Mouse (Mus musculus) thymus, adult 2 months (tissue): ENCODE results near the gene Prickle2. TPM values are rescaled to one million over a fixed set of nuclear protein-coding genes. Genes with fewer than 3 reads are reported as not detected.

Experiments used
- DNase-seq: peaks from one replicate; pipeline ENCODE4 v3.0.0; 2021
- H3K27ac ChIP-seq: fragments of 200-500 bp; 2 replicates; pipeline ENCODE4 v1.5.1; 2012; ENCODE audit warnings: low read length, control low read depth; ENCODE audit not compliant: control insufficient read depth, insufficient read depth
- H3K27me3 ChIP-seq: fragments of 200-500 bp; 2 replicates; pipeline ENCODE4 v1.6.1; 2012; ENCODE audit warnings: mild to moderate bottlenecking, low read length, moderate library complexity, mixed read lengths; ENCODE audit not compliant: control insufficient read depth, insufficient read depth
- H3K36me3 ChIP-seq: fragments of 200-500 bp; 2 replicates; pipeline ENCODE4 v1.6.1; 2012; ENCODE audit warnings: mild to moderate bottlenecking, low read length, moderate library complexity; ENCODE audit not compliant: control insufficient read depth, insufficient read depth
- H3K4me1 ChIP-seq: fragments of 200-500 bp; replicated peaks from 2 replicates; pipeline ENCODE4 v1.6.1; 2012; ENCODE audit warnings: low read length; ENCODE audit not compliant: control insufficient read depth, insufficient read depth
- H3K4me3 ChIP-seq: fragments of 200-500 bp; 2 replicates; pipeline ENCODE4 v1.5.1; 2012; ENCODE audit warnings: mild to moderate bottlenecking, low read length, control low read depth, moderate library complexity; ENCODE audit not compliant: control insufficient read depth, insufficient read depth
- CTCF ChIP-seq: fragments of 200-500 bp; IDR thresholded peaks from 2 replicates; pipeline ENCODE4 v1.5.1; 2012; ENCODE audit warnings: mild to moderate bottlenecking, control low read depth, low read length, moderate library complexity, borderline replicate concordance; ENCODE audit not compliant: control insufficient read depth, poor library complexity, insufficient read depth; ENCODE audit errors: extremely low read depth
- POLR2A ChIP-seq: fragments of 200-500 bp; IDR thresholded peaks from 2 replicates; pipeline ENCODE4 v1.6.1; 2012; ENCODE audit warnings: mild to moderate bottlenecking, low read length, control low read depth, moderate library complexity; ENCODE audit not compliant: control insufficient read depth, poor library complexity, insufficient read depth; ENCODE audit errors: extremely low read depth
- WGBS: fragments of 180-500 bp; shearing (Covaris S2); methylation state at CpG from one replicate; pipeline ENCODE4 v1.1.7; 2018; 5-methylcytosine and 5-hydroxymethylcytosine counted together
- polyA plus RNA-seq: library from polyadenylated mRNA; depleted of rRNA; stranded (reverse); fragments of >200 nt; gene quantifications from 2 replicates; pipeline ENCODE4 v1.2.3, GENCODE M21; 2012

Gene Prickle2
- polyA plus RNA-seq, 1 experiment = 0.50 TPM

- TF ChIP-seq POLR2A (no peak), CTCF (no peak)
- DNase-seq = no peak
- Histone ChIP-seq H3K27ac (no peak overlapping the region), H3K4me3 (no peak overlapping the region), H3K27me3 (no peaks in the 10 kb centered on the region), H3K4me1 (no peaks in the 10 kb centered on the region), H3K36me3 (no peaks in the 10 kb centered on the region)
- 97% methylated on average over 2 of the region's 2 CpGs for WGBS
Measured at GRCm38 (mm10) chr6:92630991-92631390, 75.0 kb downstream of the Prickle2 start.

GRCm38 (mm10) chr6:92627711-92628110 is 78.2 kb downstream of the Prickle2 start:
- DNase-seq = no peak
- WGBS = 94% methylated on average over 3 of the region's 3 CpGs
- Histone ChIP-seq H3K27ac (no peak overlapping the region), H3K4me3 (no peak overlapping the region), H3K36me3 (no peaks in the 10 kb centered on the region), H3K27me3 (no peaks in the 10 kb centered on the region), H3K4me1 (no peaks in the 10 kb centered on the region)
- TF ChIP-seq POLR2A (no peak), CTCF (no peak)

DNA sequence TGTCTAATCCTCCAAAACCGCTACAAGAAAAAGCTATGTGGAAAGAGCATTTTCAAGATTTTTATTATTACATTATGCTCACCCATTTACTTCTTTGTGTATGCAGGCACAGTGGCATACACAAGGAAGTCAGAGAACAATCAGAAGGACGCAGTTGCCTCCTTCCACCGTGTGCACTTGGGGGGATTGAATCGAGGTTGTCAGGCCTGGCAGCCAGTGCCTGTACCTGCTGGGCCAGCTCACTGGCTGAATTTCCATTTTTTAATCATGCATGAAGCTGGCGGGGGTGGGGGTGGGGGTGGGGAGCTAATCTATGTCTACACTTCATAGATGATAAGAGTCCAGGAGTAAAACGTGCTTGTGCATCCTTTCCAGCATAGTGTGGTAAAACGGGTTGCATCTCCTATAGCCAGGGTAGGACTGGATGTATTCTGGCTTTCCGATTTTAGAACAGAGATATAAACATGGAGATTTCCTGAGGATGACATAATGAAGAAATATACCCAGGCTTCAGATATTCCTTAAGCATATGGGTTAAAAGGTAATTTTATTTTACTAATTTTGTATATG is 78.8 kb downstream of the Prickle2 start:
- no peaks in the 10 kb centered on the region for H3K36me3 ChIP-seq
- DNase-seq = no peak
- no peaks in the 10 kb centered on the region for H3K4me1 ChIP-seq
- TF ChIP-seq POLR2A (no peak), CTCF (no peak)
- H3K27me3 ChIP-seq = no peaks in the 10 kb centered on the region
- H3K27ac ChIP-seq = no peak overlapping the region
- 82% methylated on average over 8 of the region's 8 CpGs for WGBS
- no peak overlapping the region for H3K4me3 ChIP-seq

- Histone ChIP-seq H3K27ac (no peak overlapping the region), H3K4me1 (no peaks in the 10 kb centered on the region), H3K27me3 (no peaks in the 10 kb centered on the region), H3K4me3 (no peak overlapping the region), H3K36me3 (no peaks in the 10 kb centered on the region)
- TF ChIP-seq POLR2A (no peak), CTCF (no peak)
- whole genome bisulfite sequencing = 67% methylated on average over 1 of the region's 1 CpGs
- DNase-seq = no peak
Measured at GRCm38 (mm10) chr6:92625923-92626322, 80.0 kb downstream of the Prickle2 start.

GRCm38 (mm10) chr6:92624306-92624705 is 81.6 kb downstream of the Prickle2 start:
- Histone ChIP-seq H3K27me3 (no peaks in the 10 kb centered on the region), H3K36me3 (no peaks in the 10 kb centered on the region), H3K4me3 (no peak overlapping the region), H3K27ac (no peak overlapping the region), H3K4me1 (no peaks in the 10 kb centered on the region)
- DNase-seq = no peak
- WGBS = 81% methylated on average over 6 of the region's 6 CpGs
- TF ChIP-seq CTCF = no peak
- no peak for TF ChIP-seq POLR2A

GRCm38 (mm10) chr6:92617183-92617582 is 88.8 kb downstream of the Prickle2 start:
- Histone ChIP-seq H3K27ac (no peak overlapping the region), H3K27me3 (no peaks in the 10 kb centered on the region), H3K36me3 (no peaks in the 10 kb centered on the region), H3K4me1 (no peaks in the 10 kb centered on the region), H3K4me3 (no peak overlapping the region)
- no peak for DNase-seq
- 86% methylated on average over 2 of the region's 2 CpGs for WGBS
- no peak for TF ChIP-seq CTCF
- no peak for TF ChIP-seq POLR2A

- H3K27ac ChIP-seq = no peak overlapping the region
- TF ChIP-seq CTCF (no peak), POLR2A (no peak)
- no peaks in the 10 kb centered on the region for H3K27me3 ChIP-seq
- H3K36me3 ChIP-seq = no peaks in the 10 kb centered on the region
- WGBS = 82% methylated on average over 3 of the region's 3 CpGs
- DNase-seq = no peak
- no peaks in the 10 kb centered on the region for H3K4me1 ChIP-seq
- no peak overlapping the region for H3K4me3 ChIP-seq
Measured at GRCm38 (mm10) chr6:92614771-92615170, 91.2 kb downstream of the Prickle2 start.

DNA sequence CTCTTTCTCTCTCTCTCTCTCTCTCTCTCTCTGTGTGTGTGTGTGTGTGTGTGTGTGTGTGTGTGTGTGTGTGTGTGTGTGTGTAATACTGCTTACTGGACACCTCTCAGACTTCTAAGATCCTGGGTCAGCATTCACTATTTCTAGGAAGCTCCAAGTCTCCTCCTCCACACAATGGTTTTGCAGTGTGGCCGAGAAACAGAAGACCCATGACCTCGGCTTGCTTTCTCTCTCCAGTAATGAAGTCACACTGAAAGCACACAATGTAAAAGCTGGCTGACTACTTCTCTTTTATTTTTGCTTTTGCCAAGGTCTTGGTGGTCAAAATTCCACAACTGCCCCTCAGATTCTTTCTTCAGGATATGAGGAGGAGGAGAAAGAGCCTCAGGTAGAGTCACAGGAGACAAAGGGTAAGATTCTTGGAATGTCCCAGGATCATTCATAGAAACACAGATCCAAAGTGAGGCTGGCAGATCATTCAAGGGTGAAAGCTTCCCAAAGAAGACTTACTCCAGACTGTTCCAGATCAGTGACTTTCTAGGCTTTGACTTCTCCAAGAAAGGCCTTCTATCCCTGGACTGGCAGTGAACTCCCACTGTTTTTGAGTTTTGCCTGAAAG is 93.7 kb downstream of the Prickle2 start:
- TF ChIP-seq POLR2A (no peak), CTCF (no peak)
- no peaks in the 10 kb centered on the region for H3K4me1 ChIP-seq
- DNase-seq = no peak
- WGBS = 74% methylated on average over 2 of the region's 2 CpGs
- H3K4me3 ChIP-seq = no peak overlapping the region
- H3K27ac ChIP-seq = no peak overlapping the region
- no peaks in the 10 kb centered on the region for H3K27me3 ChIP-seq
- no peaks in the 10 kb centered on the region for H3K36me3 ChIP-seq
